Mouse (Mus musculus) cortical plate, adult 2 months (tissue): ENCODE results near the gene Otud6a.

Experiments
- CTCF ChIP-seq: fragments of 200-500 bp; IDR thresholded peaks from 2 replicates; pipeline ENCODE4 v1.5.1; 2011; ENCODE audit warnings: mild to moderate bottlenecking, control low read depth, low read length; ENCODE audit not compliant: insufficient read depth; ENCODE audit errors: extremely low read depth
- POLR2A ChIP-seq: fragments of 200-500 bp; IDR thresholded peaks from 2 replicates; pipeline ENCODE4 v1.6.1; 2011; ENCODE audit warnings: mild to moderate bottlenecking, low read length, control low read depth; ENCODE audit not compliant: insufficient read depth; ENCODE audit errors: extremely low read depth

- no peak for TF ChIP-seq CTCF
- no peak for TF ChIP-seq POLR2A
Measured at GRCm38 (mm10) chrX:100471491-100471890, 42.7 kb downstream of the Otud6a start.
